In the genomic region with DNA sequence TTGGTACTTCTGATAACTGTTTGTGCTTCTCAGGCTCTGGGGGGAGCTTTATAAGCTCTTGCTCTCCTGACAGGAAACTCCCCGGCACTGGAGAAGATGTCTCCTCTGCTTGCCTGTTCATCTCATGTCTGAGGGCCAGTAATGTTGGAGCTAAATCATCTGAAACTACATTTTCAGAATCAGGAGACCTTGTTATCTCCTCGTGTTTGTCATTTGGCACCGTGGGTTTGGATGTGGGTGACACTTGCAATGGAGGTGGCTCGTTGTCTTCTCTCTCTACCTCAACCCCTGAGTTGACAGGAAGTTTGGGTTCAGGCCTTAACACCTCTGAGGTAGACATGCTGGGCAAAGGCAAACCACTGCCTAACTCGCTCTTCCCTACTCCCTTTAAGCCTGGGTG, we compare ENCODE assay signal across 15 mouse cellular contexts. TPM values are rescaled to one million over a fixed set of nuclear protein-coding genes. Genes with fewer than 3 reads are reported as not detected.
DNase-seq lines count a peak whose midpoint lies in the region; ATAC-seq lines count a peak whose summit lies in the region.
"Had no signal": no experiment of that assay in that cellular context is flagged by ENCODE, and none has a peak within 500 bp of the region (broad histone marks: within the 10 kb centered on the region; RNA-seq: fewer than 3 reads in every experiment).

No protein-coding gene starts in this region.

- H3K4me2 ChIP-seq in intestine, embryonic 14.5 days (ENCODE audit: low read length), result no peak overlapping the region
- H3K4me2 ChIP-seq in intestine, embryonic 15.5 days (replicated peaks), result no peak overlapping the region
- no peak overlapping the region for H3K4me2 ChIP-seq in neural tube, embryonic 15.5 days
- H3K4me2 ChIP-seq: hindbrain, embryonic 12.5 days; stomach, embryonic 15.5 days had no signal

- H3K36me3 ChIP-seq in intestine, embryonic 14.5 days (ENCODE audit: control insufficient read depth, insufficient read depth, low read length), result no peaks in the 10 kb centered on the region
- H3K36me3 ChIP-seq in intestine, embryonic 15.5 days, result no peaks in the 10 kb centered on the region
- no peaks in the 10 kb centered on the region for H3K36me3 ChIP-seq in neural tube, embryonic 15.5 days
- H3K36me3 ChIP-seq: hindbrain, embryonic 12.5 days; midbrain, embryonic 10.5 days; stomach, embryonic 15.5 days had no signal

- no peak overlapping the region for H3K27ac ChIP-seq in intestine, embryonic 14.5 days (ENCODE audit: low read depth)
- H3K27ac ChIP-seq in intestine, embryonic 15.5 days, result no peak overlapping the region
- no peak overlapping the region for H3K27ac ChIP-seq in neural tube, embryonic 15.5 days (replicated peaks)
- H3K27ac ChIP-seq: hindbrain, embryonic 12.5 days; midbrain, embryonic 10.5 days; stomach, embryonic 15.5 days had no signal

- no peaks in the 10 kb centered on the region for H3K4me1 ChIP-seq in intestine, embryonic 14.5 days (replicated peaks; ENCODE audit: control insufficient read depth, insufficient read depth, low read length)
- H3K4me1 ChIP-seq in intestine, embryonic 15.5 days (replicated peaks), result no peaks in the 10 kb centered on the region
- no peaks in the 10 kb centered on the region for H3K4me1 ChIP-seq in neural tube, embryonic 15.5 days
- H3K4me1 ChIP-seq: hindbrain, embryonic 12.5 days; midbrain, embryonic 10.5 days; stomach, embryonic 15.5 days had no signal

- 92% methylated on average over 5 of the region's 5 CpGs for WGBS in intestine, embryonic 14.5 days
- 87% methylated on average over 5 of the region's 5 CpGs for WGBS in intestine, embryonic 15.5 days
- WGBS in neural tube, embryonic 15.5 days, result 92% methylated on average over 5 of the region's 5 CpGs

- no peaks in the 10 kb centered on the region for H3K27me3 ChIP-seq in intestine, embryonic 14.5 days (replicated peaks; ENCODE audit: control insufficient read depth, insufficient read depth, low read length)
- no peaks in the 10 kb centered on the region for H3K27me3 ChIP-seq in intestine, embryonic 15.5 days (replicated peaks)
- no peaks in the 10 kb centered on the region for H3K27me3 ChIP-seq in neural tube, embryonic 15.5 days (replicated peaks)
- H3K27me3 ChIP-seq: hindbrain, embryonic 12.5 days; stomach, embryonic 15.5 days had no signal

- H3K9ac ChIP-seq in intestine, embryonic 14.5 days (ENCODE audit: low read length), result no peak overlapping the region
- no peak overlapping the region for H3K9ac ChIP-seq in intestine, embryonic 15.5 days
- no peak overlapping the region for H3K9ac ChIP-seq in neural tube, embryonic 15.5 days (replicated peaks)
- H3K9ac ChIP-seq: forebrain, postnatal 0 days; hindbrain, embryonic 12.5 days; stomach, embryonic 15.5 days had no signal

- no peak overlapping the region for H3K4me3 ChIP-seq in intestine, embryonic 14.5 days (ENCODE audit: low read depth, low read length)
- H3K4me3 ChIP-seq in intestine, embryonic 15.5 days (replicated peaks), result no peak overlapping the region
- H3K4me3 ChIP-seq in neural tube, embryonic 15.5 days (replicated peaks), result no peak overlapping the region
- H3K4me3 ChIP-seq: hindbrain, embryonic 12.5 days; midbrain, embryonic 10.5 days; stomach, embryonic 15.5 days had no signal

- peak; percentile 24 for DNase-seq in intestine, embryonic 14.5 days (ENCODE audit: low spot score)
- peak; percentile 57 for DNase-seq in thymus, postnatal 25 days
- DNase-seq in kidney, postnatal 10 days, result no peak
- DNase-seq: kidney, postnatal 14 days; lung, adult 18-20 months; right cerebral cortex, postnatal 4 days had no signal

- ATAC-seq in intestine, embryonic 14.5 days (replicated peaks; ENCODE audit: low FRiP score, low TSS enrichment, low read depth), result no peak
- no peak for ATAC-seq in intestine, embryonic 15.5 days
- peak; percentile 19 for ATAC-seq in CD4-positive, CD25-positive, alpha-beta regulatory T cell, adult 4 months
- ATAC-seq in megakaryocyte, adult 5-6 weeks (ENCODE audit: poor library complexity, severe bottlenecking), result peak; percentile 46
- ATAC-seq in neural tube, embryonic 15.5 days (ENCODE audit: low FRiP score), result no peak
- ATAC-seq: intestine, postnatal 0 days had no signal

- no peaks in the 10 kb centered on the region for H3K9me3 ChIP-seq in intestine, embryonic 14.5 days (ENCODE audit: control insufficient read depth, low read length)
- no peaks in the 10 kb centered on the region for H3K9me3 ChIP-seq in intestine, embryonic 15.5 days
- no peaks in the 10 kb centered on the region for H3K9me3 ChIP-seq in neural tube, embryonic 15.5 days (replicated peaks)
- H3K9me3 ChIP-seq: hindbrain, embryonic 12.5 days; midbrain, embryonic 10.5 days; stomach, embryonic 15.5 days had no signal

RNA-seq across cellular contexts. Expression of gene Cmya5, which starts 50.8 kb away (rescaled TPM):
- 0.16 and 0.20 TPM in 2 replicates for polyA plus RNA-seq in intestine, embryonic 14.5 days (2014; fragmentation: Nextera tagmentation; extraction: Ambion mirVana)
- 0.04 and 0.08 TPM in 2 replicates for polyA plus RNA-seq in intestine, embryonic 15.5 days (2015; fragmentation: Nextera tagmentation; extraction: Ambion mirVana)
- under 1 TPM; 0.39 to 0.52 TPM for polyA plus RNA-seq in CD4-positive, CD25-positive, alpha-beta regulatory T cell, adult 4 months (2017; shearing (Covaris generic))
- total RNA-seq in megakaryocyte, adult 5-6 weeks (2015), result 0.07 and 0.11 TPM in 2 replicates
- 0.11 and 0.20 TPM in 2 replicates for total RNA-seq in megakaryocyte, adult 5-6 weeks (2017)
- 0.19 and 0.20 TPM in 2 replicates for polyA plus RNA-seq in neural tube, embryonic 15.5 days (2015; fragmentation: Nextera tagmentation; extraction: Ambion mirVana)

Comparison
In these comparisons a context has a peak if more than half of its experiments do, and no peak if none do; other contexts are left out.
1. ATAC-seq: peak in CD4-positive, CD25-positive, alpha-beta regulatory T cell, adult 4 months (single experiment) and megakaryocyte, adult 5-6 weeks (single experiment); none in intestine, embryonic 14.5 days (single experiment), intestine, embryonic 15.5 days (single experiment) and neural tube, embryonic 15.5 days (single experiment).